Mouse (Mus musculus): ENCODE results near the gene Gm17349. TPM values are rescaled to one million over a fixed set of nuclear protein-coding genes. Genes with fewer than 3 reads are reported as not detected.
"Not testable (repeated sequence)": the region's sequence is repeated elsewhere in the genome, so short reads cannot be mapped to it uniquely, and the experiment has no call there.

The Gm17349 gene
- polyA plus RNA-seq, 1 experiment from 2014 or later: not detected

DNA sequence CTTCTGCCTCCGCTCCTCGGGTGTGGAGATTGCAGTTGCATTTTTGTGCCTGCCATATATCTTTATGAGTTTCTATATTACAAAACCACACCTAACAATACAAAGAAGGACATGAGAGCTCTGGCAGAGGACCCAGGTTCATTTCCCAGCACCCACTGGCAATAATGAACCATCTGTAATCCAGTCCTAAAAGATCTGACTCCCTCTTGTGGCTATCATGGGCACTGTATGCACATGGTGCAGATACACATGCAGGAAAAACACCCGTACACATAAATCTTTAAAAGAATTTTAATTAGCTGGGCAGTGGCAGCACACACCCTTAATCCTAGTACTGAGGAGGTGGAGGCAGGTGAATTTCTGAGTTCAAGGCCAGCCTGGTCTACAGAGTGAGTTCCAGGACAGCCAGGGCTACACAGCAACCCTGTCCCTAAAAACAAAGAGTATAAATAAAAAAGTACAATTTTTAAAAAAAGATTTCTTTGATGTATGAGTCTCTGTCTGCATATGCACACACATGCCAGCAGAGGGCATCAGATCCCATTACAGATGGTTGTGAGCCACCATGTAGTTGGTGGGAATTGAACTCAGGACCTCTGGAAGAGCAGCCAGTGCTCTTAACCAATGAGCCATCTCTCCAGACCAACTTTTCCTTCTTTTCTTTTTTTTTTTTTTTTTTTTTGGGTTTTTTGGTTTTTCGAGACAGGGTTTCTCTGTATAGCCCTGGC, 23.9 kb upstream of the Gm17349 start:
- H3K36me3 ChIP-seq (ENCODE audit: control insufficient read depth, insufficient read depth, low read length): peaks cover 3% of the 10 kb centered on the region; the same call in 1 of the 2 replicates
- ATAC-seq (replicated peaks; ENCODE audit: low FRiP score) (no peak), DNase-seq (ENCODE audit: low spot score) (no peak)
- H3K27ac ChIP-seq (ENCODE audit: low read depth, low read length): no peak overlapping the region
- H3K4me3 ChIP-seq (ENCODE audit: low read depth, low read length): no peak overlapping the region
- 95% methylated on average over 3 of the region's 4 CpGs for WGBS
- H3K9ac ChIP-seq (ENCODE audit: low read length): no peak overlapping the region
- H3K9me3 ChIP-seq (ENCODE audit: control insufficient read depth, low read length): no peaks in the 10 kb centered on the region
- H3K4me2 ChIP-seq (ENCODE audit: low read depth, low read length, severe bottlenecking): no peak overlapping the region
- H3K4me1 ChIP-seq (replicated peaks; ENCODE audit: control insufficient read depth, insufficient read depth, low read length): peaks cover 3% of the 10 kb centered on the region; the same call in 1 of the 2 replicates
- no peaks in the 10 kb centered on the region for H3K27me3 ChIP-seq (ENCODE audit: control insufficient read depth, insufficient read depth, low read length)

DNA sequence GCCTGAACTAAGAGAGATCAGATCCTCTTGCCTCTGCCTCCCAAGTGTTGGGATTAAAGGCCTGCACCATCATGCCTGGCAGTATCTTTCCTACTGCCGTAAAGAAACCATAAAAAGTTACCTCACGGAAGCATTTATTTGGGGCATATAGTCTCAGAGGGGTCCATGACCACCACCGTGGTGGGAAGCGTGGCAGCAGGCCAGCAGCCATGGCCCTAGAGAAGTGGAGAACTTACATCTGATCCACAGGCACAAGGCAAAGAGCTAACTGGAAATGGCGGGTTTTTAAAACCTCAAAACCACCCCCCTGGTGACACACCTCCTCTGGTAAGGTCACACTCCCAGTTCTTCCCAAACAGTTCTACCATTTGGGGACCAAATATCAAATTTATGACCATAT, 22.9 kb upstream of the Gm17349 start:
- WGBS: 97% methylated on average over 5 of the region's 5 CpGs
- no peak overlapping the region for H3K27ac ChIP-seq (ENCODE audit: low read depth, low read length)
- DNase-seq (ENCODE audit: low spot score): no peak
- H3K9ac ChIP-seq (ENCODE audit: low read length): no peak overlapping the region
- H3K36me3 ChIP-seq (ENCODE audit: control insufficient read depth, insufficient read depth, low read length): peaks cover 3% of the 10 kb centered on the region; the same call in 1 of the 2 replicates
- H3K27me3 ChIP-seq (ENCODE audit: control insufficient read depth, insufficient read depth, low read length): no peaks in the 10 kb centered on the region
- H3K4me2 ChIP-seq (ENCODE audit: low read depth, low read length, severe bottlenecking): no peak overlapping the region
- H3K4me3 ChIP-seq (ENCODE audit: low read depth, low read length): no peak overlapping the region
- H3K4me1 ChIP-seq (replicated peaks; ENCODE audit: control insufficient read depth, insufficient read depth, low read length): peaks cover 8% of the 10 kb centered on the region; the same call in 1 of the 2 replicates
- H3K9me3 ChIP-seq (ENCODE audit: control insufficient read depth, low read length): no peaks in the 10 kb centered on the region
- ATAC-seq (replicated peaks; ENCODE audit: low FRiP score): no peak

DNA sequence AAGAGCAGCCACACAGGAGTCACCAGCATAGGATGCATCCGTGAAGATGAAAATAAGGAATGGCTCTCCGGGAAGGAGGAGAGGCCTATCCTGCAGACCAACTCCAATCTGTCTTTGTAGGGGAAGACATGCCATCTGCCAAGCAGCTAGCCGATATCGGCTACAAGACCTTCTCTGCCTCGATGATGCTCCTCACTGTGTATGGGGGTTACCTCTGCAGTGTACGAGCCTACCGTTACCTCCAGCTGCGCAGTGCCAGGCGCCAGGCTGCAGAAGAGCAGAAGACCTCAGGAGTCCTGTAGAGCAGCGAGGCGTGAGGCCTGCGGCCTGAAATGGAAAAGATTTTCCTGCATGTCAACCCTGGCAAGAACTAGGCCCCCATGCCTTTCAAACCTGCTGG, 22.2 kb upstream of the Gm17349 start:
- no peak for DNase-seq (ENCODE audit: low spot score)
- ATAC-seq (replicated peaks; ENCODE audit: low FRiP score): no peak
- H3K27ac ChIP-seq (ENCODE audit: low read depth, low read length): no peak overlapping the region
- H3K4me2 ChIP-seq (ENCODE audit: low read depth, low read length, severe bottlenecking): no peak overlapping the region
- no peak overlapping the region for H3K9ac ChIP-seq (ENCODE audit: low read length)
- H3K4me3 ChIP-seq (ENCODE audit: low read depth, low read length): no peak overlapping the region
- H3K4me1 ChIP-seq (replicated peaks; ENCODE audit: control insufficient read depth, insufficient read depth, low read length): peaks cover 8% of the 10 kb centered on the region; the same call in 1 of the 2 replicates
- H3K27me3 ChIP-seq (ENCODE audit: control insufficient read depth, insufficient read depth, low read length): no peaks in the 10 kb centered on the region
- peaks cover 3% of the 10 kb centered on the region; the same call in 1 of the 2 replicates for H3K36me3 ChIP-seq (ENCODE audit: control insufficient read depth, insufficient read depth, low read length)
- H3K9me3 ChIP-seq (ENCODE audit: control insufficient read depth, low read length): no peaks in the 10 kb centered on the region
- 96% methylated on average over 12 of the region's 12 CpGs for WGBS

DNA sequence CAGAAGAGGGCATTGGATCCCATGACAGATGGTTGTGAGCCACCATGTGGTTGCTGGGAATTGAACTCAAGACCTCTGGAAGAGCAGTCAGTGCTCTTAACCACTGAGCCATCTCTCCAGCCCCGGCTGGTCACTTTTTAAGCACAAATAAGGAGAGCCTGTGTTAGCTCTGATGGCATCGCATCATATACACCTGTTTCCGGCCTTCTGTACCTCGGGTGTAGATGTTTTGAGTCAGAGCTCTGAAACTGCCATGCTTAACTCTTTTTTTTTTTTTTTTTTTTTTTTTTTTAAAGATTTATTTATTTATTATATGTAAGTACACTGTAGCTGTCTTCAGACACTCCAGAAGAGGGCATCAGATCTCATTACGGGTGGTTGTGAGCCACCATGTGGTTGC, 21.7 kb upstream of the Gm17349 start:
- not testable (repeated sequence) for H3K4me3 ChIP-seq (ENCODE audit: low read depth, low read length); H3K36me3 ChIP-seq (ENCODE audit: control insufficient read depth, insufficient read depth, low read length); H3K27ac ChIP-seq (ENCODE audit: low read depth, low read length); H3K4me2 ChIP-seq (ENCODE audit: low read depth, low read length, severe bottlenecking); H3K27me3 ChIP-seq (ENCODE audit: control insufficient read depth, insufficient read depth, low read length); ATAC-seq (replicated peaks; ENCODE audit: low FRiP score); H3K9ac ChIP-seq (ENCODE audit: low read length); H3K4me1 ChIP-seq (replicated peaks; ENCODE audit: control insufficient read depth, insufficient read depth, low read length); DNase-seq (ENCODE audit: low spot score); H3K9me3 ChIP-seq (ENCODE audit: control insufficient read depth, low read length)
- WGBS: 89% methylated on average over 4 of the region's 5 CpGs

DNA sequence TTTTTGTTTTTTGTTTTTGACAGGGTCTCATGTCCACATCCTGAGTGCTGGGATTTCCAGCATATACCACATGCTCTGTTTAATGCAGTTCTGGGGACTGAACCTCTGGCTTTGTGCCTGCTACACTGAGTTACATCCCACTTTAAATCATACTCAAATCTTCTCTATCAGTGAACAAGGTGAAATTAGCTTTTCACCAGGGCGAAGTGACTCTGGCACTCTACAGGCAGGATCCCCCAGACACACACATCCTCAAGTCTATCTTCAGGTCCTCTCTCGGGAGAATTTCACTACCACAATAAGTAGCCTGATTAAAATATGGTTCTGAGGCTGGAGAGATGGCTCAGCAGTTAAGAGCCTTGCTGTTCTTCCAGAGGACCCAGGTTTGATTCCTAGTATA, 21.3 kb upstream of the Gm17349 start:
- no peak for ATAC-seq (replicated peaks; ENCODE audit: low FRiP score)
- H3K27ac ChIP-seq (ENCODE audit: low read depth, low read length): no peak overlapping the region
- WGBS: 84% methylated on average over 2 of the region's 2 CpGs
- no peak for DNase-seq (ENCODE audit: low spot score)
- peaks cover 8% of the 10 kb centered on the region; the same call in 1 of the 2 replicates for H3K4me1 ChIP-seq (replicated peaks; ENCODE audit: control insufficient read depth, insufficient read depth, low read length)
- H3K36me3 ChIP-seq (ENCODE audit: control insufficient read depth, insufficient read depth, low read length): peaks cover 3% of the 10 kb centered on the region; the same call in 1 of the 2 replicates
- no peaks in the 10 kb centered on the region for H3K27me3 ChIP-seq (ENCODE audit: control insufficient read depth, insufficient read depth, low read length)
- H3K9me3 ChIP-seq (ENCODE audit: control insufficient read depth, low read length): no peaks in the 10 kb centered on the region
- peak overlapping the region; percentile 80 for H3K4me2 ChIP-seq (ENCODE audit: low read depth, low read length, severe bottlenecking)
- peak overlapping the region; percentile 88 for H3K9ac ChIP-seq (ENCODE audit: low read length)
- H3K4me3 ChIP-seq (ENCODE audit: low read depth, low read length): peak overlapping the region; percentile 77

DNA sequence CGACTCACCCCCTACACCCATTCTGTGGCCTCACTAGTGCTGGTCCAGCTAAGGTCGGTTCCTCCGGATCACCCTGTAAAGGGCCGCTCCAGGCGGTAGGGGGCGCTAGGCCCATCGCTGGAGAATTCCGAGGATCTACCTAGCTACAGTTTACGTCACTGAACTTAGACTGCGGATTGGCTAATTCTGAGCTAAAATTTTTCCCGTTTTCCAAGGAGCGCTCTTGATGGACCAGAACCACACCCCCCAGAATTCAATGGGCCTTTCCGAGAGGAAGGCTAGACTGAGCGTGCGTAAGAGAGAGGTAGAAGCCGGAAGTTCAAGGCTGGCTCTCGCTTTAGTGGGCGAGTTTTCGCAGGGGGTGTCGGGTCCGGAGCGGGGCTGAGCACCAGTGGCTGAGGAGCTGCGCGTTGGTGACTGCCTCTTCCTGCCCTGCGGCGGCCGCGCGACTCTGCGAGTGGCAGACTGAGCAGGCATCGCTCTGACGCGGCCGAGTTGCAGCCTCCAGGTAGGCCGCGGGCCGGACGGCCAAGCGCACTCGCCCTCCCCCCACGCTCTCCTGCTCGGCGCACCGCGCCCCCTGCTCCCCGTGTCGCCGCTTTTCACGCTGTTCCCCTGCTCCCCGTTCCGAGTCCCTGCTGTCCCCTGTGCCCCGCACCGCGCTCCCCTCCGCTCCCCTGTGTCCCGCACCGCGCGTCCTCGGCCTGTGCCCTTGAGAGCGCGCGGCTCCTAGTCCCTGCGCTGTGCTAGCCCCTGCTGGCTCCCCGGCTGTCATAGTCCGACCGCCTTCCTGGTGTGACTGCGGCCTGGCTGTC, 20.3 kb upstream of the Gm17349 start, which contains the start of gene Cox14:
Gene Cox14, plus strand, starts transcription at position 278 of the 815 bp plus-strand sequence.
- Histone ChIP-seq H3K27ac (ENCODE audit: low read depth, low read length) (peak within 1 kb of the TSS; percentile 62), H3K4me2 (ENCODE audit: low read depth, low read length, severe bottlenecking) (peak within 1 kb of the TSS; percentile 80), H3K4me1 (replicated peaks; ENCODE audit: control insufficient read depth, insufficient read depth, low read length) (peaks cover 8% of the 10 kb centered on the region; the same call in 1 of the 2 replicates), H3K9ac (ENCODE audit: low read length) (peak within 1 kb of the TSS; percentile 88), H3K36me3 (ENCODE audit: control insufficient read depth, insufficient read depth, low read length) (peaks cover 3% of the 10 kb centered on the region; the same call in 1 of the 2 replicates), H3K9me3 (ENCODE audit: control insufficient read depth, low read length) (no peaks in the 10 kb centered on the region), H3K27me3 (ENCODE audit: control insufficient read depth, insufficient read depth, low read length) (no peaks in the 10 kb centered on the region), H3K4me3 (ENCODE audit: low read depth, low read length) (peak within 1 kb of the TSS; percentile 77)
- DNase-seq (ENCODE audit: low spot score): peak; percentile 96
- WGBS: under 1% methylated on average over 68 of the region's 68 CpGs
- ATAC-seq (replicated peaks; ENCODE audit: low FRiP score): peak; percentile 95

DNA sequence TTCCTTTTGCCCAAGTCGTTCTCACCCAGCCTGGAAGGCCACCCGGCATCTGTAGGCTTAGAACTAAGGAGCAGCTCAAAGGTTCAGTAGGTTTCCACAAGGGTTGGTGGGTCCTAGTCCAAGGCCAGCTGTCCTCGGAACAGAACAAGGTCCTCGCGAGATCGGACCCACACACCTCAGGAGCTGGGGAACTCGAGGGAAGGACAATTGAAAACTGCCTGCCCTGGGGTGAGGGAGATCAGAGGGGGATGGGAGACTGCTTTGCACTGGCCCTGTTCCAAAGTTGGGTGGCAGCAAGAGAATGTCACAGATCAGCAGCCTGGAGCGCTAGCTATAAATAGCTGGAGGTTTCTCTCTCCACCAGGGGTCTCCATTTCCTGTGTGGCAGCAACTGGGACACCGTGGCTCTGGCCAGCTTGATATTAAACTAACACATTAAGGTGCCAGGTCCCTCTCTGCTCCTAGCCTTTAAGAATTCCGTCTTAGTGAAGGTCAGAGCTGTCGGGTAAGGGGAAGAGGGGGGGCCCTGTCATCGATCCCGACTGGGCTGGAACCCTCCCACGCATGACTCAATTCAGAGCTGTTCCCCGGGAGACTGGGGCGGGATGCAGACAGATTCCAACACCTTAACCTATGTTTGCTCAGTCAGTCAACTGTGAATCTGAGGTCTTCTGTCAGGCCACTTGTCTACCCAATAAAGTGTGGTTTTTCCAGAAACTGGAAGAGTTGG, 19.2 kb upstream of the Gm17349 start:
- ATAC-seq (replicated peaks; ENCODE audit: low FRiP score): peak; percentile 18
- Histone ChIP-seq H3K4me3 (ENCODE audit: low read depth, low read length) (no peak overlapping the region), H3K27ac (ENCODE audit: low read depth, low read length) (no peak overlapping the region; the same call in 1 of the 2 replicates), H3K27me3 (ENCODE audit: control insufficient read depth, insufficient read depth, low read length) (no peaks in the 10 kb centered on the region), H3K9me3 (ENCODE audit: control insufficient read depth, low read length) (no peaks in the 10 kb centered on the region), H3K9ac (ENCODE audit: low read length) (peak overlapping the region; percentile 33; the same call in 1 of the 2 replicates), H3K4me2 (ENCODE audit: low read depth, low read length, severe bottlenecking) (peak overlapping the region; percentile 80), H3K36me3 (ENCODE audit: control insufficient read depth, insufficient read depth, low read length) (peaks cover 3% of the 10 kb centered on the region; the same call in 1 of the 2 replicates), H3K4me1 (replicated peaks; ENCODE audit: control insufficient read depth, insufficient read depth, low read length) (peaks cover 8% of the 10 kb centered on the region; the same call in 1 of the 2 replicates)
- 16% methylated on average over 16 of the region's 16 CpGs for WGBS
- peak; percentile 77 for DNase-seq (ENCODE audit: low spot score)

Data from forebrain, embryonic 11.5 days (tissue).